Mouse (Mus musculus) B cell, adult 67 days (primary cell): ENCODE measurements around the gene Tmem248. TPM values are rescaled to one million over a fixed set of nuclear protein-coding genes. Genes with fewer than 3 reads are reported as not detected.

Experiments
- total RNA-seq, 2 experiments: library from RNA; stranded (reverse); gene quantifications; 4 replicates each; pipeline ENCODE4 v1.2.4; 2023

Gene Tmem248
- 10 to 100 TPM; 65.8 to 67.0 TPM for total RNA-seq

GRCm38 (mm10) chr5:130216781-130217180 is at the start of gene Tmem248:
Tmem248 (plus strand) TSS chr5:130217081.

DNA sequence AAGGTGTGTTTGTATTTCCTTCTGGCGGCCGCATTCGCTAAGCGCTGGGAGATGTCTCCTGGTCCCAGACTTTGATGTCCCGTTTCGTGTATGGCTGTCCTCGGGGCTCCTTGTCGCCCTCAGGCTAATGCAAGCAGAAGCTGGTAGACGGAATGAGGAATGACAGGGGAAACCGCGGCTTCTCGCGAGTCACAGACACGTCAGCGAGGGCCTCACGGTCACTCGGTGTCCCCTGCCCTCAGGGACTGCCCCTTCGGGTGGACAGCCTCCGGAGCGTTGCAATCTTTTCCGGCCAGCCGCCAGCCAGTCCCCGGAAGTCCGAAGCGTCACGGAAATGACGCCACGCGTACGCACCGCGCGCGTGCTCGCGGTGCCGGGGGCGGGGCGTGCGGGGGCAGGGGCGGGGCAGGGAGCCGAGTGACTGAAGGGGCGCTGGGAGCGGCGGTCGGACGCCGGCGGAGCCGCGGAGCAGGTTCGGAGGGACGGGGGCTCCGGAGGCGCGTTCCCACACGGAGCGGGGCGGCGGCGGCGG is 45.4 kb upstream of the Tmem248 start, which contains the start of gene Rabgef1:
Rabgef1 (plus strand) TSS at position 376 of the 532 bp plus-strand sequence.

GRCm38 (mm10) chr5:130255017-130255720 is 38.3 kb downstream of the Tmem248 start, which contains the start of the genes Sbds and Tyw1:
Sbds (minus strand) TSS chr5:130255530.
Tyw1 (plus strand) TSS chr5:130255619.

Other genes starting within 250 kb of the Tmem248 start
- gene Gusb, start 214.0 kb upstream of the Tmem248 start, total RNA-seq: 10 to 100 TPM; 34.8 to 40.1 TPM
- 10 to 100 TPM; 14.1 to 14.3 TPM for gene Asl, start 187.8 kb upstream of the Tmem248 start, total RNA-seq
- gene Crcp, start 187.8 kb upstream of the Tmem248 start, total RNA-seq: 10 to 100 TPM; 21.0 to 27.9 TPM
- gene Tpst1, start 143.8 kb upstream of the Tmem248 start, total RNA-seq: 10 to 100 TPM; 35.5 to 46.5 TPM
- gene Kctd7, start 72.2 kb upstream of the Tmem248 start, total RNA-seq: 1 to 10 TPM; 4.4 to 4.6 TPM
- gene Rabgef1, start 45.3 kb upstream of the Tmem248 start, total RNA-seq: 10 to 100 TPM; 59.4 to 70.2 TPM
- gene Sbds, start 38.4 kb downstream of the Tmem248 start, total RNA-seq: 100 to 1,000 TPM; 108 to 126 TPM
- 10 to 100 TPM; 28.8 to 28.9 TPM for gene Tyw1, start 38.5 kb downstream of the Tmem248 start, total RNA-seq
- gene Caln1, start 152.4 kb downstream of the Tmem248 start, total RNA-seq: not detected
- gene A330070K13Rik, start 167.6 kb downstream of the Tmem248 start, total RNA-seq: not detected